Mouse (Mus musculus): ENCODE measurements around the gene Acp5.

- peak; percentile 72; the same call in 1 of the 2 replicates for TF ChIP-seq POLR2A (IDR thresholded peaks at IDR 0.05; ENCODE audit: borderline replicate concordance, extremely low read depth, low read depth, low read length)
- TF ChIP-seq CTCF (IDR thresholded peaks at IDR 0.05; ENCODE audit: insufficient read depth, low read length): no peak
These were observed 50.3 kb downstream of the Acp5 start, which contains the start of gene Ecsit for GRCm38 (mm10) chr9:22085022-22085834.
